Mouse (Mus musculus) left cerebral cortex, adult 18-20 months (tissue): ENCODE results near the gene Ccdc83. TPM values are rescaled to one million over a fixed set of nuclear protein-coding genes. Genes with fewer than 3 reads are reported as not detected.

Experiments
- DNase-seq, 2 experiments: peaks; one replicate each; pipeline ENCODE4 v3.0.0; 2021 to 2022; ENCODE audit warnings: low spot score in 2 of 2, mixed read lengths in 1 of 2
- long read RNA-seq, 2 experiments: library from polyadenylated mRNA; stranded (forward); transcript quantifications; one replicate each; pipeline ENCODE4 v2.0.0; 2021
- total RNA-seq, 2 experiments: library from RNA; stranded (reverse); gene quantifications; 2 replicates each; pipeline ENCODE4 v1.2.3; 2021

Ccdc83 gene
- not detected for total RNA-seq
- long read RNA-seq, experiment 1 = 0 reads
- long read RNA-seq, experiment 2 = 0 reads

DNA sequence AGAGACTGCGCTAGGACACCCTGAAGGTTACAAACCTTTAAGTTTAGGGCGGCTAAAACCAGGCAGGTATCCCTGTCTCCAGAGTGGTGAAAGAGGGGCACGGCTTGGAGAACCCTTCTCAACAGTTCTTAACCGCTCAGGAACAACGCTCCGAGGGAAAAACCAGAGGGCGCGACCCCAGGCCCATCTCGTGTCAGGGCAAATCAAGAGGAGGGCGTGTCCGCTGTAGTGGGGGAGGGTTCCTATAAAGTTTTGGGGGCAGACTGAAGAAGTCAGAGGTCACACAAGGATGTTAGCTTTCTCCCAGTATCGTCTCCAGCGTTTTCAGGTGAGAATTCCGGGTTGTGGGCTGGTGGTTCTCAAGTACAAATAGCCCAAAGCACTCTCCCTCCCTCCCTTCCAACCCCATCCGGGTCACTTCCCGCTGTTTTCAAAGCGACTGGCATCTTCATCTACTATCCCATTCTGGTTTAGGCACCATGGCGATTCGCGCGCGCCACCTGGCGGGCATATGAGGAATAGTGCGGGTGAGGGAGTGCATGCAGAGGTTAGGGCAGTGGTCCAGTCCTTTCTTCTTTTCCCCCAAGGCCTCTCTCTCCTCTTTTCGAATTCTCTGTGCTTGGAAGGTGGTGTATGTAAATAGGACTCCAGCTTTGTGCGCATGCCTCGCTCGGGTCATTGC is at the start of gene Ccdc83:
Gene Ccdc83 (minus strand): TSS at position 489 of the 682 bp plus-strand sequence.
- peak; percentile 76 to 80 for DNase-seq

DNA sequence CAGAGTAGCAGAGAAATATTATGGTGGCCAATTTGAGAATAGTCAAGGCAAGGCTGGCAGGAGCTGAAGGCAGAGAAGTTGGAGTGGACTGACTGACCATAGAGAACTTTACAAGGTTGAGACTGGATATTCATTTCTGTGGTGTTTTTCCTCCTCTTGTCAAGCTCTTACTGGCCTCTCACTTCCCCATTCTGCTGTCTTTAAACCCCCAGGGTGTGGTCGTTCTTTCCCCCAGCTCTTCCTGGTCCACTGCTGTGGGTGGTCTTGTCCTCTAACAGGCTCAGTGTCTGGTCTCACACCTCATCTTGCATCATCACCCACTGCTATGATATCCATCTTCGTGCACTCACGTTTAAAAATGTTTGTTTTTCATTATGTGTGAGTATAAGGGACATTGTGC is 47.8 kb upstream of the Ccdc83 start:
- no peak for DNase-seq

DNA sequence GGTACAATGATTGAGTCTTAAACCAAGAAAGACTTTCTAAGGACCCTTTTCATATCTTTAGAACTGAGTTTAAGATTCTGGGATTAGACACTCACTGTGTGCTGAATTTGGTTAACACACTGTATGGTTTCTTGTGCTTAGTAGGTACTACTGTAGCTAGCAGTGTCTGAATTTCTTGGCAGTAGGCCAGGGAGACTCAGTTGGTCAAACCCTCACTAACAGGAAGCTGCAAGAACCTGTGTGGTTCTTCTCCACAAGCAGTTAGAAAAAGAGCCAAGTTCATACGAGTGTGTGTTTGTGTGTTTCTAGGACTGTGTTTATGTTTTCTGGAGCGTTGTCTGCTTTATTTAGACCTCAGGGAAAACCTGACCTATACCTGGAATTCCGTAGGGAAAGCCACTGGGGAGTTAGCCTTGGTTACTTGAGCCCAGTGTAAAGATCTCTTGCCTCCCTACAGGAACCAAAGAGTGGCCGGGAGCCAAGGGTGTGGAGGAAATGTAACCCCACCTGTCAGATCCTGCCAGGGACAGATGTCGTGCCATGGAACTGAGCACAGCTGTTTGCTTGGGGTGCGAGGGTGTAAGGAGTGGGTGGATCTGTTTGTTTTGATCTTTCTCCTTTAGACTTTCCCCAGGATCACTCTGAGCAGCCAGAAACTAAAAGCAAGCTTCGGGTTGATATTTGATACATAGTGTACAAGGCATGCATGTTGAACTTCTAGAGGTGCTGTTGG is 46.7 kb upstream of the Ccdc83 start:
- DNase-seq = no peak

DNA sequence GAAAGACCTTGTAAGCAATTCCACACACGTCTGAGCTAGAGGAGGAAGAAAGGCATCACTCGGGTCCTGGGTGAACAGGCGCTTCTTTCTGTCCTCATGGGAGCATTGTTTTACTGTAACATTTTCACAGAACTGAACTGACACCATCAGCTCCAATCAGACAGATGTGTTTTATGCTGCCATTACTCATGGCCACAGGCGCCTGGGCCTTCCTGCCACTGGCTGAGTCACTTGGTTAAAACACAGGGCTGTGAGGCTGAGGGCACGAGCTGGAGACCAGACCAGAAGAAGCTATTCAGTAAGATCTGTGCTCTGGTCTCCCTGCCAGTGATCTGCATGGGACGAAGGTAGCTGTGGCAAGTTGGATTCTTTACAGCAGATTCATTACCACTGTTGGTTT is 42.4 kb upstream of the Ccdc83 start:
- DNase-seq = no peak

DNA sequence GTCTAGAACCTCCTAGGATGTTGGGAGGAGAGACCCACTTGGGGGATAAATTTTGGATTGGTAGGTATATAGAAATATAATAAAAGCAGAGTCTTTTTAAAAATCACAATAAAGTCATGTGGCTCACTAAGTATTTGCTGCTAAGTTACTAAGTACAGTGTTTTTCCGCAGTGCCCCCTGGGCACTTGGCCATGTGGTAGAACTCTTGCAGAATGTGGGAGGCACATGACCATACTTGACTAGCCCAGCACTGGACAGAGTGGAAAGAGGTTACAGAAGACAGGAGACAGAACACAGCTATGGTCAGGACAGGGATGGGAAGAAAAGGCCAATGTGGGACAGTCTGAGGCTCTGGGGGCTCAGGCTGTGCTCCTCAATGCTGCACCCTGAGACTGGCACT is 41.4 kb upstream of the Ccdc83 start:
- DNase-seq = no peak

DNA sequence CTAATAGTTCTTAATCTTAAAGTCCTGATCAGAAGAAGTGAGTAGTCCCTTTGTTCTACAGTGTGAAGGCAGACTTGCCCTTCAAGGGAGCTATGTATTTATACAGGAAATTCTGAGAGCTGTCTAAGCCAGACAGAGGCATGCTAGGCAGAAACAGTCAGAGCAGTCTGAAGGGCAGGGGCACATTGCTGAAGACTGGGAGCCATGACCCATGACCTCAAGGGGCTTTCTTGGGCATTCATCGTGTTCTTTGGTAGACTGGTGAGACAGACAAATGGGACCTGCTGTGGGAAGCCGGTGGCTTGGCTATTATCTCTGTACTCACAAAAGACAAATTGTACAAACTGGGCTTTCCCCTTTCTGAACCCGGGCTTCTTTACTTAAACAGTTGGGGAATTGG is 40.5 kb upstream of the Ccdc83 start:
- no peak for DNase-seq

DNA sequence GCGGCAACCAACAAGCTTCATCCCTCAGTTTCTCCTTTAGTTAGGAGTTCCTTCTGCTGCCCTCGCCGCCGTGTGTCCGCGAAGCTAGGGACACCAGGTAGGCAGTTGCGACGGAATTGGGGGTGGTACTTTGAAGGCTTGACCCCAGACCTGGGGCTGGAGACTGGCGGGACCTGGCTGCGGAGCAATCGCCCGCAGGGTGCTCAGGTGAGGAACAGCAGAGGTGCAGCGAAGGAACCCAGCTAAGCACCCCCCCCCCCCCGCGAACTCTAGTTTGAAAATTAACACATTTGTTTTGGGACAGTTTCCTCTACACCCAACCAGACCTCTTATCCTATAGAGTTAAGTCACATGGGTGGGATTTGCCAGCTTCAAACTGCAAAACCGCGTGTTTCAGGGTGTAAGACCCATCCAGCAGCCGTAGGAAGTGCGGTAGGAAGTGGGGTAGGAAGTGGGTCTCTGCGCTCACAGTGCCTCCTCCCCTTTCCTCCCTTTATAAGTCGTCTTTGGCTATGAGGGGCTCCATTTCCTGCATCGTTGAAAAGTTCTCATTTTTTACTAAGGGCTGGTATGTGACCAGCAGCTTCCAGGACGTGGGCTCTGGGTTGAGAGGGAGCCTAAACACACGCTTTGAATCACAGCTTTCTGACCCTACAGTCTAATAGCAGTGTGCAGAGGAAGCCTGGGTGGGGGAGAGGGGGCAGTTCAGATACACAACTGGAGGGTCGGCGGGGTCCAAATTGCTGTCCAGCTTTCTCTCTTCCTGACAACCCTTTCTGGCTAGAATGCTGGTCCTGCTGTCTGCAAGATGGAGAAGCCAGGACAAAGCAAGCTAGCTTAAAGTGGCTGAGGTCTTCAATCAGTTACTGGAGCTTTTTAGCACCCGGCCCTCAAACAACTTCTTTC is 37.3 kb upstream of the Ccdc83 start:
- no peak for DNase-seq

DNA sequence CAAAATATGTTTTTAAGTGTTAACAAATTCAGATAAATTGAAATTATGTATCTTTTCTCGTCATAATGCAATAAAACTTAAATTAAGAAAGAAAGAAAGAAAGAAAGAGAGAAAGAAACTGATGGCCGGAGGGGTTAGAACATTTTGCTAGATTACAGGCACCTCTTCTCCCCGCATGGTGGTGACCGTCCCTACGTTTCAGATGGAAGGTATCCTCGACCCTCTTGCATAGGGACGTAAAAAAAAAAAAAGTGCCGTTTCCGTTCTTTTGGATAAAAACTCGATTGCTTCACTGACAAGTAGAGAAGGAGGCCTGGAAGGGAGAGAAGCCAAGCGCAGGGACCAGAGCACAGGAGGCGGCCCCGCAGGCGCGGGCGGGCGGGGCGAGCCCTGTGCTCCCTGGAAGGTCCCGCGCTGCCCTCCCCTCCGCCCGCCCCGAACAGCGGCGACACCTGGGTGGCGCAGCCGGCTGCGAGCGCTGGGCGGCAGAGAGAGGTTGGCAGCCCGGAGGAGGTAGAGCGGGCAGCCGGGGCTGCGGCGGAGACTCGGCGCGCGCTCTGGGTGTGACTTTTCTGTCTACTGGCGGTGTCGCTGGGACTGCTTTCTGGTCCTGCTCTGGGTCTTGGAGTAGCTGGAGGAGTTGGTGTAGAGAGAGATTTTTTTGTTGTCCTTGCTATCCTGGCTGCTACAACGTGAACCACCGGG is 36.5 kb upstream of the Ccdc83 start, which contains the start of gene Sytl2:
Gene Sytl2 (plus strand): TSS at position 311 of the 705 bp plus-strand sequence.
- peak; percentile 20 to 32 for DNase-seq

DNA sequence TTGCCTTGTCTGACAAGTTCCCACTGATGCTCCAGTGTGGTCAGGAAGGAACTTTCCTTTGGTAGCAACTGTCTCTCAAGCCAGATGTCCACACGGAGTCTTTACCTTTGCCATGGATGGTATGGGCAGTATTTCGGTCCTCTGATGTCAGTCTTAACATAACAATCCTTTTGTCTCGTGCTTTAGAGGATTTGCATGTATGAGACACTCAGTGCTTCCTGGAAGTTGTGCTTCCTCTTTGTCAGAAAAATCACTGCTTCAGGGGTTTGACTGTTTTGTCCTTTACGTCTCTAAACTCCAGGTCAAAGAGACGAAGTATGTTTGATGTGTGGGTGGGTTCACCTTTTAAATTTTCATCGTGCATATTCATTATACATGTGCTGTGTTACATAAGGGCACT is 26.3 kb upstream of the Ccdc83 start:
- no peak for DNase-seq

DNA sequence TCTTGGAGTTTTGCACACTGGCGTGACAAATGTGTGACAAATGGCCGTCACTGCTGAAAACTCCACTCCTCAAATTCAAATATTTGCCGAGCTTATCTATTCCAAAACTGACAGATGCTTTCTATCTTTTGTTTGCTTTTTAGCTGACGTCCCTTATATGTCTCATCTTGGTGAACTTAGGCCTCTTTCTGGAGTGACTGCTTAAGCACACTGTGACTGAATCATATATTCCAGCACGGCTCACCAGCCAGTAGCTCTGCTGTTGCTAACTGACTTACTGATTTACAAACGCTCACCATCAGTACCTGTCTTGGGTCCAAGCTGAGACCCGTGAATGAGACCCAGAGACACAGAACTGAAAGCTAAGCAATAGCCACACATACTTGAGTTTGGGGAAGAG is 19.2 kb upstream of the Ccdc83 start:
- no peak for DNase-seq

DNA sequence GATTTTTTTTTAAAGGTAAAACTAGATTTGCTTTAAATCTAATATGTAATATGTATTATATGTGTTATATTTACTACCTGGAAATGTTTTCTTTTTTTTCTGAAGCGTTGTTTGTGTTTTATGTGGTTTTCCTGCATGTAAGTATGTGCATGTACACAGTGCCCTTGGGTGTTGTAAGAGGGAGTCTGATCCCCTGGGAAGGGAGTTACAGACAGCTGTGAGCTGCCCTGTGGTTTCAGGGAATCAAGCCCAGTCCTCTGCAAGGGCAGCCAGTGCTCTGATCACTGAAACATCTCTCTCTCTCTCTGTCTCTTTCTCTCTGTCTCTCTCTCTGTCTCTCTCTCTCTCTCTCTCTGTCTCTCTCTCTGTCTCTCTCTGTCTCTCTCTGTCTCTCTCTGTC is 17.2 kb upstream of the Ccdc83 start:
- DNase-seq = no peak

DNA sequence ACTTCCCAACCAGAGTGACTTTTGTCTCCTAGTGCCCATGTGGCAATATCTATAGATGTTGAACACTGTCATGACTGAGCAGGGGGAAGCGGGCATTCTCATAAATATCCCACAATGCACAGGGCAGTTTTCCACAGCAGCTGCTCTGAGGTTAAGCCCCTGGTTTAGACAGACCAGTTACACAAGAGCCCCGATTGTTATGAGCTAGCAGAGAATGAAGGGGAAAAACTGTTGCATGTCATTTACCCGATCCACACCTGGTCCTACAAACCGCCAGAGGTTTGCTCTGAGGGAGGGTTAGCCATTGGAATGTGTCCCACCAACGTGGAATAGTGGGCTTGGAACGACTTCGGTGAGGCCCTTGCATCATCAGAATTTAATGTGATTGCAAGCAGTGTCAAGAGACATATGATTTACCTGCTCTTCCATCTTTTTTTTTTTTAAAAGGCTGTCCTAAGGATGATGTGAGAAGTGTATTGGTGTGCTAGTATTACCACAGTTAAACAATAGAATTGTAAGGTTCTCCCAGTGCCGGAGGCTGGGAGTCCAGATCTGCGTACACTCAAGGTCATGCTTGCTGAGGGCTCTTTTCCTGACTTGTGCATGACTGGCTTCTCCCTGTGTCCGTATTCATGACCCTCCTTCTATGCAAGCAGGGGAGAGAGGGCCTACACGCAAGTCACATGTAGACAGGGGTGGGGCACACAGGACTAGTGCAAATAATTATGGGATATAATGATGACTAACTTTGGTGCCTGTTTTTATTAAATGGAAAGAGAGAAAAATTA is 16.4 kb upstream of the Ccdc83 start:
- DNase-seq = no peak

DNA sequence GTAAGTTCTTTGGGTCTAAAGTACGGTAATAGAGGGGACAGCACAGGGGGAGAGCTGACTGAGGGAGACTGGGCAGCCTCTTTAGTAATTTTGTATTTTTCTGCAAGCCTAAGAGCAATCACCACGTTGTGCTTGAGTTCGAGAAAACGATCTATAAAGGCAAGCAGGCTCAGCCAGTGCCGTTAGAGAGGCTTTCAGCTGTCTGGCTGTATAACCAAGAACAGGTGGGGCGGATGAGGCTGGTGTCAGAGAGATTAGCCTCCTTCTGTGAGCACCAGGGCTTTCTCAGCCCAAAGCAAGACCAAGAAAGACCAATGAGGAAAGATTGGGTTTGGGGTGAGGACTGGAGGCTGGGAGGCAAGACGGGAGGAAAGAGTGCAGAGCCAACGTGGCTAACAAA is 15.3 kb upstream of the Ccdc83 start:
- no peak for DNase-seq

DNA sequence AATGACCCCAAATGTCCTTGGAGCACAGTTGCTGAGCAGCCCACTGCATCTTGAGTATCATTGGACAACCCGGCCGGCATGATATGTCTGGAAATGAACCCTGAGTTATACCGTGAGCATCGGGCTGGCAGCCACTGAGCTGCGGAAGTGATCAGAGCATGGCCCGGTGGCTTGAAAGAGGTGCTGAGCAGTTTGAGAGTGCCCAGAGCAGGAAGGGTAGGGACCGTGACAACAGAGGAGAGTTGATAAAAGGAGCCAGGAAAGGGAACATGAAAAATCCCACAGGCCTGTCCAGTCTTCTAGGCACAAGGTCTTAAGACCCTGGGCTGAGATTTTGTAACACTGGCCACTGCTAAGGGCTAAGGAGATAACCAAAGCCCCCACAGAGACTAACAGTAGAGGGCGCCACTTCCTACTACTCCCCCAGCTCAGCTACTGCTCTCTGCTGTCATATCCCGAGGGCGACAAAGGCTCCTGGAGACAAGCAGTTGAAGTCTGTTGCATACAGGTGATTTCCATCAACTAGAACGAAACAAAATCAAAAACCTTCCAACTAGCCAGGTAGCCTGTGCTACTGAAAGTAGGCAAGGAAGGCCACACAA is 14.8 kb upstream of the Ccdc83 start:
- DNase-seq = peak; percentile 29 to 54

DNA sequence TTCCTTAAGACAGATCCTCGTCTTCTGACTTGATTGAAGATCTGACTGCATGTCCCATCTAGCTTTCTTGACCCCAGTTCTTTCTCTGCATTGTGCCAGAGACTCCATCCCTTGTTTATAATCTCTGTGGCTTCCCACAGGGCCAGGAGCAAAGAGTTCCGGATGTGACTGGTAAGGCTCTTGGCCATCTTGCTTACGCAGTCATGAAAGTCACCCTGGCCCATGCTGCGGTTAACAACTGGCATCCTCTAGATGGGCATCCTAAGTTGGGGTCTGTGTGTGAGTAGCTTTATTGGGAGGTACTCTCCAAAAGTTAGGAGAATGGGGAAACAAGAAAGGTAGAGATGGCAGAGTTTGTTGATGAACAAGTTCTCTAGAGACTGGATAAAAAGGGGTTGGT is 13.6 kb upstream of the Ccdc83 start:
- no peak for DNase-seq

DNA sequence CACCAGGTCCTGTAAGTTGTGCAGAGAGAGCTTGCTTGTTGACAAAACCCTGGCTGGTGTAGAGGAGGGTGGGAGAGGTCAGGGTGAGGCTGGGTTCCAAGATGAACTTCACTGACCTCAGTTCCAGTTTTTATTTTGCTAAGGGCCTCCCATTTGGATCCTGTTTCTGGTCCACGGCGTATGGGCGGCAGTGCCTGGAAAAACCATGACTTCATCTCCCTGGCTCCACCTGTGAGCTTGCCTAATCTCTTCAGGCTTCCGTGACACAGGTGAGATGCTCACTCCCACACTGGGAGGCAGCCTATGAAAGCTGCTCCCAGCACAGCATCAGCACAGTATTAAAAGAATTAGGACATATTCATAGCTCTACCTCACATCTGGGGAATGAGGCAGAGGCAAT is 12.2 kb upstream of the Ccdc83 start:
- no peak for DNase-seq

DNA sequence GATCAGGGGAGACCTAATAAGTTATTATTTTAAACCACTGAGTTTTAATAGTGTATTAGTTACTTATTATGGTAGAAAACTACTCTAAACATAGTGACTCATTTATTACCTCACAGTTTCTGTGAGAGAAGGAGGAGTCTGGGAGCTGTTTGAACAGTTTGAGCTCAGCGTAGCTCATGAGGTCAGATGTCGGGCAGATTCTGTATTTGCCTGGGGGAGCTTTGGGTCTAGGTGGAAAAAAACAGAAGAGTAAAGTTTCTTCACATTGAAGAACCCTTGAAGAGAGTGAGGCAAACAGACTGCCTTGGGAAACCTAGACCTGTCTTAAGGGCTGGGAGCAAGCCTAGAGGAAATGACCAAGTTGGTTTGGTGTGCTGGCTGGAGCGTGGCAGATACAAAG is 11.7 kb upstream of the Ccdc83 start:
- DNase-seq = no peak

DNA sequence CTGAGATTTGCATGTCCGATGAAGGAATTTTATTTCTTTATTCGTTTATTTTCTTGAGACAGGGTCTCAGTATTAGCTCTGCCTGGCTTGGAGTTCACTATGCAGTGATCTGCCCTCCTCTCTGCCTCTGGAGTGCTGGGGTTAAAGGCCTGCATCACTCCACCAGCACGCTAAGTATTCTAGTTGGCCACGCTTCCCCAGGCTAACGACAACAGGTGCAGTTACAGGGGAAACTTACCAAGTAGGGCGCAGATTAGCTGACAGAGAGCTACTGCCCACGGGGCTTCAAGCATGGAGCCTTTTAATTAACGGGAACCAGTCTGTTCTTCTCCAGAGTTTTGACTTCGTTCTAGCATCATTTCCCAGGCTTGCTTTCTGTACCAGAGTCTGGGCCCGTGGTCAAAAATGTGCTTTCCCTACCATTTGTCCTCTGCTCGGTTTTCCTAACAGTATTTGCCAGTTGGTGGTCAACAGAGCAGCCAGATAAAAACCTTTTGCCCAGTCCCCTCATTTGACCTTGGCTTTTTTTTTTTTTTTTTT is 9.1 kb upstream of the Ccdc83 start:
- no peak for DNase-seq

DNA sequence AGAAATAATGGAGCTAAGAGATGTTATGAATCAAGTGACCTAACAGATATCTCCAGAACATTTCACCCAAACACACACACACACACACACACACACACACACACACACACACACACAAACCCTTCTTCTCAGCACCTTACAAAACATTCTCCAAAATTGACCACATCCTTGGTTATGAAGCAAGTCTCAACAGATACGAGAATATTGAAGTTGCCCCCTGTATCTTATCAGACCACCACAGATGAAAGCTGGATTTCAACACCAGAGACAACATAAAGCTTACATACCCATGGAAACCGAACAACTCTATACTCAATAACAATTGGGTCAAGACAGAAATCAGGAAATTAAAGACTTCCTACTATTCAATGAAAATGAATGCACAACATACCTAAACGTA is 4.6 kb upstream of the Ccdc83 start:
- DNase-seq = no peak
